Mouse (Mus musculus) lung, embryonic 15.5 days (tissue): ENCODE data around the gene Pigl. TPM values are rescaled to one million over a fixed set of nuclear protein-coding genes. Genes with fewer than 3 reads are reported as not detected.
A peak's percentile ranks its signal among the peaks of the same experiment; 100 is the strongest.
"Not testable (repeated sequence)": the region's sequence is repeated elsewhere in the genome, so short reads cannot be mapped to it uniquely, and the experiment has no call there.

Source experiments
- ATAC-seq: fragments of 200-750 bp; cut with Nextera tagmentation; 2 replicates; pipeline ENCODE4 v1.8.0; 2017; ENCODE audit warnings: moderate number of reproducible peaks, borderline replicate concordance; ENCODE audit not compliant: low FRiP score, low TSS enrichment; ENCODE audit errors: extremely low read depth
- H3K27ac ChIP-seq: fragments of 300-500 bp; sonication (generic); 2 replicates; pipeline ENCODE4 v1.5.1; 2015; ENCODE audit warnings: moderate library complexity, mild to moderate bottlenecking, inconsistent platforms
- H3K27me3 ChIP-seq: fragments of 300-500 bp; sonication (generic); 2 replicates; pipeline ENCODE4 v1.6.1; 2015; ENCODE audit warnings: inconsistent platforms
- H3K36me3 ChIP-seq: fragments of 300-500 bp; sonication (generic); 2 replicates; pipeline ENCODE4 v1.6.1; 2015; ENCODE audit warnings: inconsistent platforms
- H3K4me1 ChIP-seq: fragments of 300-500 bp; sonication (generic); 2 replicates; pipeline ENCODE4 v1.6.1; 2015; ENCODE audit warnings: inconsistent platforms
- H3K4me2 ChIP-seq: fragments of 300-500 bp; sonication (generic); 2 replicates; pipeline ENCODE4 v1.6.1; 2015; ENCODE audit warnings: inconsistent platforms, mild to moderate bottlenecking, moderate library complexity
- H3K4me3 ChIP-seq: fragments of 300-500 bp; sonication (generic); 2 replicates; pipeline ENCODE4 v1.5.1; 2015; ENCODE audit warnings: mild to moderate bottlenecking, inconsistent platforms
- H3K9ac ChIP-seq: fragments of 300-500 bp; sonication (generic); 2 replicates; pipeline ENCODE4 v1.6.1; 2015; ENCODE audit warnings: inconsistent platforms
- H3K9me3 ChIP-seq: fragments of 300-500 bp; sonication (generic); 2 replicates; pipeline ENCODE4 v1.6.1; 2016; ENCODE audit warnings: inconsistent platforms
- WGBS: fragments of 180-500 bp; shearing (Covaris S2); methylation state at CpG from one replicate; pipeline ENCODE4 v1.1.7; 2015; 5-methylcytosine and 5-hydroxymethylcytosine counted together
- polyA plus RNA-seq: library from polyadenylated mRNA; unstranded; fragments of >200 nt; fragmentation: Nextera tagmentation; extraction: Ambion mirVana; gene quantifications from 2 replicates; pipeline ENCODE4 v1.2.1, GENCODE M21; 2015

Pigl gene
- polyA plus RNA-seq, 1 experiment from 2014 or later = 9.0 TPM

- Histone ChIP-seq H3K9me3 (no peaks in the 10 kb centered on the region), H3K4me1 (peaks cover 7% of the 10 kb centered on the region), H3K27ac (no peak overlapping the region), H3K36me3 (no peaks in the 10 kb centered on the region), H3K27me3 (no peaks in the 10 kb centered on the region), H3K4me2 (no peak overlapping the region), H3K4me3 (no peak overlapping the region), H3K9ac (no peak overlapping the region)
- ATAC-seq = no peak
- 70% methylated on average over 2 of the region's 2 CpGs for WGBS
Observed at GRCm38 (mm10) chr11:62500529-62500928, 42.3 kb downstream of the Pigl start.

GRCm38 (mm10) chr11:62507683-62508082, 49.4 kb downstream of the Pigl start:
- no peak for ATAC-seq
- Histone ChIP-seq H3K27me3 (no peaks in the 10 kb centered on the region), H3K36me3 (no peaks in the 10 kb centered on the region), H3K4me1 (no peaks in the 10 kb centered on the region), H3K4me3 (no peak overlapping the region), H3K9me3 (no peaks in the 10 kb centered on the region), H3K9ac (no peak overlapping the region), H3K27ac (no peak overlapping the region), H3K4me2 (no peak overlapping the region)
- 83% methylated on average over 4 of the region's 4 CpGs for WGBS

GRCm38 (mm10) chr11:62508365-62508764, 50.1 kb downstream of the Pigl start:
- H3K9me3 ChIP-seq, H3K36me3 ChIP-seq, H3K4me2 ChIP-seq, H3K27me3 ChIP-seq, H3K4me3 ChIP-seq, ATAC-seq, H3K27ac ChIP-seq, H3K9ac ChIP-seq, H3K4me1 ChIP-seq: not testable (repeated sequence)
- WGBS = 93% methylated on average over 13 of the region's 13 CpGs

- not testable (repeated sequence) for H3K9me3 ChIP-seq, H3K4me3 ChIP-seq, H3K27ac ChIP-seq, H3K27me3 ChIP-seq, H3K4me1 ChIP-seq, H3K9ac ChIP-seq, H3K36me3 ChIP-seq, ATAC-seq, H3K4me2 ChIP-seq
- 92% methylated on average over 5 of the region's 5 CpGs for WGBS
Observed at GRCm38 (mm10) chr11:62508816-62509215, 50.6 kb downstream of the Pigl start.

GRCm38 (mm10) chr11:62509571-62509970, 51.3 kb downstream of the Pigl start:
- Histone ChIP-seq H3K27me3 (no peaks in the 10 kb centered on the region), H3K4me2 (no peak overlapping the region), H3K9ac (no peak overlapping the region), H3K27ac (no peak overlapping the region), H3K4me1 (no peaks in the 10 kb centered on the region), H3K9me3 (no peaks in the 10 kb centered on the region), H3K4me3 (no peak overlapping the region), H3K36me3 (no peaks in the 10 kb centered on the region)
- no peak for ATAC-seq
- 51% methylated on average over 3 of the region's 3 CpGs for WGBS

- no peak overlapping the region for H3K4me2 ChIP-seq
- H3K27ac ChIP-seq = no peak overlapping the region
- H3K4me1 ChIP-seq = no peaks in the 10 kb centered on the region
- H3K27me3 ChIP-seq = no peaks in the 10 kb centered on the region
- ATAC-seq = no peak
- no peak overlapping the region for H3K9ac ChIP-seq
- no peaks in the 10 kb centered on the region for H3K9me3 ChIP-seq
- no peaks in the 10 kb centered on the region for H3K36me3 ChIP-seq
- H3K4me3 ChIP-seq = no peak overlapping the region
- WGBS = 84% methylated on average over 5 of the region's 5 CpGs
Observed at GRCm38 (mm10) chr11:62510956-62511355, 52.7 kb downstream of the Pigl start.

- Histone ChIP-seq H3K9me3 (no peaks in the 10 kb centered on the region), H3K9ac (no peak overlapping the region), H3K4me3 (no peak overlapping the region), H3K4me2 (no peak overlapping the region), H3K27ac (no peak overlapping the region), H3K4me1 (no peaks in the 10 kb centered on the region), H3K27me3 (no peaks in the 10 kb centered on the region), H3K36me3 (no peaks in the 10 kb centered on the region)
- no peak for ATAC-seq
- 77% methylated on average over 13 of the region's 13 CpGs for WGBS
Observed at GRCm38 (mm10) chr11:62511444-62512202, 53.4 kb downstream of the Pigl start.

GRCm38 (mm10) chr11:62512529-62513080, 54.3 kb downstream of the Pigl start:
- Histone ChIP-seq H3K36me3 (no peaks in the 10 kb centered on the region), H3K4me3 (no peak overlapping the region), H3K9ac (no peak overlapping the region), H3K9me3 (no peaks in the 10 kb centered on the region), H3K27me3 (no peaks in the 10 kb centered on the region), H3K27ac (no peak overlapping the region), H3K4me2 (no peak overlapping the region), H3K4me1 (no peaks in the 10 kb centered on the region)
- WGBS = 84% methylated on average over 8 of the region's 8 CpGs
- ATAC-seq = no peak

GRCm38 (mm10) chr11:62513311-62513710, 55.1 kb downstream of the Pigl start:
- Histone ChIP-seq H3K4me1 (no peaks in the 10 kb centered on the region), H3K4me3 (no peak overlapping the region), H3K27ac (no peak overlapping the region), H3K9me3 (no peaks in the 10 kb centered on the region), H3K27me3 (no peaks in the 10 kb centered on the region), H3K36me3 (no peaks in the 10 kb centered on the region), H3K9ac (no peak overlapping the region), H3K4me2 (no peak overlapping the region)
- WGBS = 67% methylated on average over 6 of the region's 6 CpGs
- ATAC-seq = no peak

GRCm38 (mm10) chr11:62518991-62519390, 60.7 kb downstream of the Pigl start:
- 14% methylated on average over 2 of the region's 2 CpGs for WGBS
- ATAC-seq = no peak
- Histone ChIP-seq H3K27ac (no peak overlapping the region), H3K27me3 (no peaks in the 10 kb centered on the region), H3K36me3 (no peaks in the 10 kb centered on the region), H3K9me3 (no peaks in the 10 kb centered on the region), H3K4me2 (no peak overlapping the region), H3K9ac (no peak overlapping the region), H3K4me1 (no peaks in the 10 kb centered on the region), H3K4me3 (no peak overlapping the region)

- no peak overlapping the region for H3K9ac ChIP-seq
- H3K27me3 ChIP-seq = no peaks in the 10 kb centered on the region
- 40% methylated on average over 2 of the region's 2 CpGs for WGBS
- H3K4me2 ChIP-seq = no peak overlapping the region
- H3K4me1 ChIP-seq = no peaks in the 10 kb centered on the region
- no peaks in the 10 kb centered on the region for H3K36me3 ChIP-seq
- no peaks in the 10 kb centered on the region for H3K9me3 ChIP-seq
- H3K27ac ChIP-seq = no peak overlapping the region
- no peak overlapping the region for H3K4me3 ChIP-seq
- ATAC-seq = no peak
Observed at GRCm38 (mm10) chr11:62522283-62522682, 64.0 kb downstream of the Pigl start.

- WGBS = 82% methylated on average over 8 of the region's 8 CpGs
- peaks cover 6% of the 10 kb centered on the region for H3K4me1 ChIP-seq
- ATAC-seq = no peak
Observed at GRCm38 (mm10) chr11:62537089-62537488, 78.8 kb downstream of the Pigl start.

More at GRCm38 (mm10) chr11:62537089-62537488, 78.8 kb downstream of the Pigl start:
- Histone ChIP-seq H3K4me2 (peak overlapping the region; percentile 31; the same call in 1 of the 2 replicates), H3K4me3 (no peak overlapping the region), H3K27ac (no peak overlapping the region), H3K27me3 (peaks cover 21% of the 10 kb centered on the region), H3K36me3 (no peaks in the 10 kb centered on the region), H3K9ac (no peak overlapping the region), H3K9me3 (no peaks in the 10 kb centered on the region)
